Mouse (Mus musculus): ENCODE results near the gene Adgra1. TPM values are rescaled to one million over a fixed set of nuclear protein-coding genes. Genes with fewer than 3 reads are reported as not detected.

Gene Adgra1
- polyA plus RNA-seq, 1 experiment, result 0.17 TPM

- Histone ChIP-seq H3K27ac (ENCODE audit: insufficient read depth, low read depth, low read length) (no peak overlapping the region), H3K4me1 (ENCODE audit: control insufficient read depth, insufficient read depth, low read length) (no peaks in the 10 kb centered on the region), H3K4me3 (ENCODE audit: insufficient read depth, low read depth, low read length) (no peak overlapping the region), H3K36me3 (ENCODE audit: control insufficient read depth, insufficient read depth, low read length) (no peaks in the 10 kb centered on the region), H3K27me3 (replicated peaks; ENCODE audit: control insufficient read depth, insufficient read depth, low read length) (no peaks in the 10 kb centered on the region)
- TF ChIP-seq POLR2A (IDR thresholded peaks at IDR 0.05; ENCODE audit: low read depth, low read length) (no peak), CTCF (conservative IDR thresholded peaks at IDR 0.05; ENCODE audit: insufficient read depth, insufficient read length, low read depth, low read length) (no peak)
- no peak for DNase-seq
- WGBS, result 75% methylated on average over 7 of the region's 7 CpGs
These were observed 62.3 kb downstream of the Adgra1 start for GRCm38 (mm10) chr7:139896271-139896670.

DNA sequence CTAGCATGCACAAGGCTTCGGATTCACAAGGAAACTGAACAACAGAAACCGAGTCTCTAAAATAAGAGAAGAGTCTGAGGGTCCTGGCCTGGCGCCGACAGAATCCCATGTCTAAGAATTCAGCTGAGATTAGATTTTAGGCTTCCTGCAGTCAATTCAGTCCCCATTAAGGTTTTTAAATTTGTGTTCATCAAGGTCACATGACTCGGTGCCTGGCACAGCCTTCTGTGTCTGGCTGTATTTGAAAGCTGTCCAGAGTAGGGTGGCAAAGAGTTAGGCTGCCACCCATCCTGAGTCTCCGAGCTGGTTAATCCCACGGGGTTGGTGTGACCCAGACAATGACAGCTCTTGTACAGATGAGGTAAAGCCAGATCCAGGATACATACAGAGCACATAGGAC, 62.8 kb downstream of the Adgra1 start:
- DNase-seq, result no peak
- H3K4me3 ChIP-seq (ENCODE audit: insufficient read depth, low read depth, low read length), result no peak overlapping the region
- TF ChIP-seq CTCF (conservative IDR thresholded peaks at IDR 0.05; ENCODE audit: insufficient read depth, insufficient read length, low read depth, low read length) (no peak), POLR2A (IDR thresholded peaks at IDR 0.05; ENCODE audit: low read depth, low read length) (no peak)
- H3K4me1 ChIP-seq (ENCODE audit: control insufficient read depth, insufficient read depth, low read length), result no peaks in the 10 kb centered on the region
- no peaks in the 10 kb centered on the region for H3K36me3 ChIP-seq (ENCODE audit: control insufficient read depth, insufficient read depth, low read length)
- WGBS, result 87% methylated on average over 7 of the region's 7 CpGs
- no peaks in the 10 kb centered on the region for H3K27me3 ChIP-seq (replicated peaks; ENCODE audit: control insufficient read depth, insufficient read depth, low read length)
- no peak overlapping the region for H3K27ac ChIP-seq (ENCODE audit: insufficient read depth, low read depth, low read length)

GRCm38 (mm10) chr7:139898606-139899005, 64.6 kb downstream of the Adgra1 start:
- no peak for DNase-seq
- no peaks in the 10 kb centered on the region for H3K4me1 ChIP-seq (ENCODE audit: control insufficient read depth, insufficient read depth, low read length)
- H3K27ac ChIP-seq (ENCODE audit: insufficient read depth, low read depth, low read length), result no peak overlapping the region
- H3K4me3 ChIP-seq (ENCODE audit: insufficient read depth, low read depth, low read length), result no peak overlapping the region
- 80% methylated on average over 2 of the region's 2 CpGs for WGBS
- no peaks in the 10 kb centered on the region for H3K27me3 ChIP-seq (replicated peaks; ENCODE audit: control insufficient read depth, insufficient read depth, low read length)
- no peak for TF ChIP-seq CTCF (conservative IDR thresholded peaks at IDR 0.05; ENCODE audit: insufficient read depth, insufficient read length, low read depth, low read length)
- no peak for TF ChIP-seq POLR2A (IDR thresholded peaks at IDR 0.05; ENCODE audit: low read depth, low read length)
- H3K36me3 ChIP-seq (ENCODE audit: control insufficient read depth, insufficient read depth, low read length), result no peaks in the 10 kb centered on the region

- TF ChIP-seq POLR2A (IDR thresholded peaks at IDR 0.05; ENCODE audit: low read depth, low read length), result no peak
- TF ChIP-seq CTCF (conservative IDR thresholded peaks at IDR 0.05; ENCODE audit: insufficient read depth, insufficient read length, low read depth, low read length), result no peak
- Histone ChIP-seq H3K36me3 (ENCODE audit: control insufficient read depth, insufficient read depth, low read length) (no peaks in the 10 kb centered on the region), H3K27ac (ENCODE audit: insufficient read depth, low read depth, low read length) (no peak overlapping the region), H3K4me1 (ENCODE audit: control insufficient read depth, insufficient read depth, low read length) (no peaks in the 10 kb centered on the region), H3K27me3 (replicated peaks; ENCODE audit: control insufficient read depth, insufficient read depth, low read length) (no peaks in the 10 kb centered on the region), H3K4me3 (ENCODE audit: insufficient read depth, low read depth, low read length) (no peak overlapping the region)
- WGBS, result 87% methylated on average over 7 of the region's 7 CpGs
- no peak for DNase-seq
These were observed 65.5 kb downstream of the Adgra1 start for GRCm38 (mm10) chr7:139899505-139899904.

GRCm38 (mm10) chr7:139900456-139900855, 66.5 kb downstream of the Adgra1 start:
- H3K4me3 ChIP-seq (ENCODE audit: insufficient read depth, low read depth, low read length), result no peak overlapping the region
- TF ChIP-seq POLR2A (IDR thresholded peaks at IDR 0.05; ENCODE audit: low read depth, low read length) (no peak), CTCF (conservative IDR thresholded peaks at IDR 0.05; ENCODE audit: insufficient read depth, insufficient read length, low read depth, low read length) (no peak)
- WGBS, result 95% methylated on average over 7 of the region's 7 CpGs
- no peak overlapping the region for H3K27ac ChIP-seq (ENCODE audit: insufficient read depth, low read depth, low read length)
- DNase-seq, result no peak
- no peaks in the 10 kb centered on the region for H3K36me3 ChIP-seq (ENCODE audit: control insufficient read depth, insufficient read depth, low read length)
- no peaks in the 10 kb centered on the region for H3K4me1 ChIP-seq (ENCODE audit: control insufficient read depth, insufficient read depth, low read length)
- no peaks in the 10 kb centered on the region for H3K27me3 ChIP-seq (replicated peaks; ENCODE audit: control insufficient read depth, insufficient read depth, low read length)

DNA sequence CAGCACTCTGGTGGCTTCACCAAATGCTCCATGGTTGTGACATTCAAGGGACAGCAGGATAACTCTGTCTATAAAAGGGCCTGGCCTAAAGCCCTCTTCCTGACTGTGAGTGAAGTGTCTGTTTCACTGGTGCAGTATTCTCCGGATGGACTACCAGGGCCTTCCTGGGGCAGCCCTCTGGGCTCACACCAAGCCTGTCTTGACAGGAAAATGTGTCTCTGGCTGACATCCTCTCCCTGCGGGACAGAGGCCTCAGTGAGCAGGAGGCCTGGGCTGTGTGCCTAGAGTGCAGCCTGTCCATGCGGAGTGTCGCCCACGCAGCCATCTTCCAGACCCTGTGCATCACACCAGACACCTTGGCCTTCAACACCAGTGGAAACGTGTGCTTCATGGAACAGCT, 66.9 kb downstream of the Adgra1 start:
- 73% methylated on average over 6 of the region's 6 CpGs for WGBS
- Histone ChIP-seq H3K36me3 (ENCODE audit: control insufficient read depth, insufficient read depth, low read length) (no peaks in the 10 kb centered on the region), H3K4me1 (ENCODE audit: control insufficient read depth, insufficient read depth, low read length) (no peaks in the 10 kb centered on the region), H3K4me3 (ENCODE audit: insufficient read depth, low read depth, low read length) (no peak overlapping the region), H3K27me3 (replicated peaks; ENCODE audit: control insufficient read depth, insufficient read depth, low read length) (no peaks in the 10 kb centered on the region), H3K27ac (ENCODE audit: insufficient read depth, low read depth, low read length) (no peak overlapping the region)
- no peak for DNase-seq
- TF ChIP-seq CTCF (conservative IDR thresholded peaks at IDR 0.05; ENCODE audit: insufficient read depth, insufficient read length, low read depth, low read length) (no peak), POLR2A (IDR thresholded peaks at IDR 0.05; ENCODE audit: low read depth, low read length) (no peak)

DNA sequence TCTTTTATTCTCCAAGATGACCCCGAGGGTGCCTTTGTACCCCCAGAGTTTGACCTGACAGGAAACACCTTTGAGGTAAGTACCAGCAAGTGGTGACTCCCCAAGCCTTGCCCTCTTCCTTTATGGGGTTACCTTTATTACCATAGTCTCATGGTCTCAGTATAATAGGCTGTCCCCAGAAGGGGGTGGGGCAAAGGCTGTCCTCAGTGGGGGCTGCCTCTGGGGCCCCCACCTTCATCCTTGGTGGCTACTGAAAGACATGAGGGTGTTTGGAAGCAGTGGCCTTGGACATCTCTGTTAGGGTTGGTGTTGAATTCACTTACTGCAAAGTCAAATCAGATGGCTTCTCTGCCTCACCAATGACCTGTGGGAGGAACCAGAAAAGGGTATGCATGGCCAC, 68.0 kb downstream of the Adgra1 start:
- no peak for TF ChIP-seq CTCF (conservative IDR thresholded peaks at IDR 0.05; ENCODE audit: insufficient read depth, insufficient read length, low read depth, low read length)
- TF ChIP-seq POLR2A (IDR thresholded peaks at IDR 0.05; ENCODE audit: low read depth, low read length), result no peak
- 29% methylated on average over 1 of the region's 1 CpGs for WGBS
- no peak for DNase-seq
- no peak overlapping the region for H3K27ac ChIP-seq (ENCODE audit: insufficient read depth, low read depth, low read length)
- no peaks in the 10 kb centered on the region for H3K27me3 ChIP-seq (replicated peaks; ENCODE audit: control insufficient read depth, insufficient read depth, low read length)
- no peaks in the 10 kb centered on the region for H3K36me3 ChIP-seq (ENCODE audit: control insufficient read depth, insufficient read depth, low read length)
- H3K4me1 ChIP-seq (ENCODE audit: control insufficient read depth, insufficient read depth, low read length), result no peaks in the 10 kb centered on the region
- H3K4me3 ChIP-seq (ENCODE audit: insufficient read depth, low read depth, low read length), result no peak overlapping the region

- Histone ChIP-seq H3K36me3 (ENCODE audit: control insufficient read depth, insufficient read depth, low read length) (no peaks in the 10 kb centered on the region), H3K4me3 (ENCODE audit: insufficient read depth, low read depth, low read length) (no peak overlapping the region), H3K27ac (ENCODE audit: insufficient read depth, low read depth, low read length) (no peak overlapping the region), H3K27me3 (replicated peaks; ENCODE audit: control insufficient read depth, insufficient read depth, low read length) (no peaks in the 10 kb centered on the region), H3K4me1 (ENCODE audit: control insufficient read depth, insufficient read depth, low read length) (no peaks in the 10 kb centered on the region)
- TF ChIP-seq CTCF (conservative IDR thresholded peaks at IDR 0.05; ENCODE audit: insufficient read depth, insufficient read length, low read depth, low read length), result no peak
- TF ChIP-seq POLR2A (IDR thresholded peaks at IDR 0.05; ENCODE audit: low read depth, low read length), result no peak
- no peak for DNase-seq
- WGBS, result 25% methylated on average over 6 of the region's 6 CpGs
These were observed 71.3 kb downstream of the Adgra1 start for GRCm38 (mm10) chr7:139905261-139905660.
